Mouse (Mus musculus) midbrain, embryonic 16.5 days (tissue): ENCODE results near the gene Trim65. TPM values are rescaled to one million over a fixed set of nuclear protein-coding genes. Genes with fewer than 3 reads are reported as not detected.

Experiments
- polyA plus RNA-seq: library from polyadenylated mRNA; unstranded; fragments of >200 nt; fragmentation: Nextera tagmentation; extraction: Ambion mirVana; gene quantifications from 2 replicates; pipeline ENCODE4 v1.2.1, GENCODE M21; 2015

The Trim65 gene
- polyA plus RNA-seq, 1 experiment from 2014 or later: 2.2 TPM

Other genes starting within 250 kb of the Trim65 start
- gene Smim5, start 231.2 kb downstream of the Trim65 start, polyA plus RNA-seq: 1.4 and 1.5 TPM in 2 replicates
- 0.44 and 0.87 TPM in 2 replicates for gene Smim6, start 219.1 kb downstream of the Trim65 start, polyA plus RNA-seq
- 49.0 and 51.5 TPM in 2 replicates for gene Sap30bp, start 197.8 kb downstream of the Trim65 start, polyA plus RNA-seq
- 24.3 and 25.2 TPM in 2 replicates for gene Recql5, start 197.7 kb downstream of the Trim65 start, polyA plus RNA-seq
- gene Itgb4, start 156.4 kb downstream of the Trim65 start, polyA plus RNA-seq: 0.57 and 0.64 TPM in 2 replicates
- gene Galk1, start 118.4 kb downstream of the Trim65 start, polyA plus RNA-seq: 57.2 and 64.1 TPM in 2 replicates
- 2,051 and 2,173 TPM in 2 replicates for gene H3f3b, start 103.2 kb downstream of the Trim65 start, polyA plus RNA-seq
- gene Unk, start 100.8 kb downstream of the Trim65 start, polyA plus RNA-seq: 36.4 and 36.6 TPM in 2 replicates
- gene Unc13d, start 53.2 kb downstream of the Trim65 start, polyA plus RNA-seq: 0.78 and 0.93 TPM in 2 replicates
- 159 and 206 TPM in 2 replicates for gene Wbp2, start 44.1 kb downstream of the Trim65 start, polyA plus RNA-seq
- gene Trim47, start 3.9 kb downstream of the Trim65 start, polyA plus RNA-seq: 9.5 and 12.7 TPM in 2 replicates
- 80.3 and 84.6 TPM in 2 replicates for gene Mrpl38, start 7.7 kb upstream of the Trim65 start, polyA plus RNA-seq
- gene Fbf1, start 37.0 kb upstream of the Trim65 start, polyA plus RNA-seq: 69.4 and 77.1 TPM in 2 replicates
- gene Ten1, start 67.7 kb upstream of the Trim65 start, polyA plus RNA-seq: 82.0 and 82.5 TPM in 2 replicates
- gene Acox1, start 67.9 kb upstream of the Trim65 start, polyA plus RNA-seq: 64.0 and 71.5 TPM in 2 replicates
- 0.88 and 1.3 TPM in 2 replicates for gene Evpl, start 106.9 kb upstream of the Trim65 start, polyA plus RNA-seq
- gene Srp68, start 143.1 kb upstream of the Trim65 start, polyA plus RNA-seq: 58.2 and 59.2 TPM in 2 replicates
- gene Galr2, start 149.8 kb upstream of the Trim65 start, polyA plus RNA-seq: 0.46 and 0.62 TPM in 2 replicates
- gene Exoc7, start 176.1 kb upstream of the Trim65 start, polyA plus RNA-seq: 122 and 127 TPM in 2 replicates
- 12.1 and 13.6 TPM in 2 replicates for gene Foxj1, start 204.3 kb upstream of the Trim65 start, polyA plus RNA-seq